Mouse (Mus musculus) layer of hippocampus, adult 9-11 months (tissue): ENCODE results near the gene Mypop.

ENCODE experiments used
- DNase-seq: peaks from one replicate; pipeline ENCODE4 v3.0.0; 2022

The Mypop gene

DNA sequence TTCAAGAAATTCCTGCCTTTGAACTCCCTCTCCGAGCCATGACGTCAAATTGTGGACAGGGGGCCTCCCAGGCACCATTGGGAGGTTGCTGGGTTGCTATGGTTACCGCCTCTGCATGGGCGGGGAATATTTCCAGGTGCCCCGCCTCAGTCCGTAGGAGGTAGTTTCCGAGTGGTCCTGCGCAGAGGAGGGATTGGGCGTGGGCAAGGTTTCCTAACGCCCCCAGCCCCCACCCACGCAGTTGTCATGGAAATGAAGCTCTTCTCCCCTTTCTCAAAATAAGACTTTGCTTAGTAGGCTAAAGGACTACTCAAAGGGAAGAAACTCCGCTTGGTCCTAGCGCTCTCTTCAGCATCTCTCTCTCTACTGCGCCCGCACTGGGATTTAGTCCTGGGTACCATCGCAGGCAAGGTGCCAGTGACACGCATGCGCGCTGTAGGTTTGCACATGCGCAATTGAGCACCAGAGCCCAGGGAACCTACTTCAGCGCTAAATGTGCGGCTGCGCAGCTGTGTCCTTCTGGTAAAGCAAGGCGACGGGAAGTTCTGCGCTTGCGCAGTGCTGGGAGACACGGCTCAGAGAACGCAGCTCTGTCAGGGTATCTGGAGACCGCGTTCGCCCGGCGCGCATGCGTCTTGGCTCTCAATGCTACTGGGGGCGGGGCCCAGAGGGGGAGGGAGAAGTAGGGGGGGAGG is at the start of gene Mypop:
TSS of gene Mypop (plus strand) at position 645 of the 695 bp plus-strand sequence.
- peak; percentile 100 for DNase-seq

DNA sequence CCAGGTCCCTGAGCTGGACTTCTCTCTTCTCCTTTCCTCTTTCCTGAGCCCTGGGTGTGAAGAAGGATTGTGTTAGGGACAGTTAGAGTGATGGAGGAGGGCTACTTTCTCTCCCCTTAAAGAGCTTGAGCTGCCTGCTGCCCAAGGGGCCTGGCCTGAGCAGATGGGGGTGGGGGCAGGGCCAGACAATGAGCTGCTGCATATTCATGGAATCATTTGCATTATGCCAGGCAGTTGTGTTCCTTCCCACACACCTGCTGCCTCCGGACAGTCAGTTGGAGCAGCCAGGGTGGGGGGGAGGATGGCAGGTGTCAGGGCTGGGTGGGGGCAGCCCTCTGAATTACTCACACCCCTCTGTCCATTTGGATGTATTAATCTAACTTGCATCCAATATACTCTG is 48.7 kb upstream of the Mypop start:
- peak; percentile 49 for DNase-seq

DNA sequence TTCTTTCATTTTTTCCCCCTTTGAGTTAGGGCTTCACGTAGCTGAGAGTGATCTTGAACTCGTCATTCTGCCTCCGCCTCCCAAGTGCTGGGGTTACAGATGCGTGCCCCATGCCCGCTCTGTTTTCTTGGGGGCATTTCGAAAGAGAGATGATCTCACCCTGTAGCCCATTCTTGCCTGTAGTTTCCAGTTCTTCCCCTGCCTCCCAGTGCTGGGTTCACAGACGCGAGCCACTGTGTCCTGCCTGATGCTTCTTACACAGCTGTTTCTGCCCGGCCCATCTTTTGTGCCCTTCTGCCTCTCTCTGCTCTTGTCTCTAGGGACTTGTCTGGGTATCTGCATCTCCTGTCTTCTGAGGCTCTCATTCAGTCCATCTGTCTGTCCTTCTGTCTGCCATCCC is 48.2 kb upstream of the Mypop start:
- DNase-seq = no peak

DNA sequence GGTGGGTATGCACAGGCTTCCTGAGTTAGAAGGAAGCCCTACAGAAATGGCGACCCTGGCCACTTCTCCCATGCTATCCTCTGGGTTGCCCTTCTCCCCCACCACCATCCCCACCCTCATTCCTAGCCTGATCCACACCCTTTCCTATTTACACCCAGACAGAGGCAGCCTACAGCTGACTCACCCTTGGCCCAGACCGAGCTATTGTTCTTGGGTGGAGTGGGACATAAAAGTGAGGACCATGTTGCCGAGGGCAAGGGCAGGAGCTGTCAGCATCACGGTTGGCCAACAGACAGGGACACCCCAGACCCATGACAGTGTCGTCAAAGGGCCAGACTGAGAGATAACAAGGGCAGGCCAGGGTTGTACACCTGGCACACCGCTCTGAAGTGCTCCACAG is 42.9 kb upstream of the Mypop start:
- no peak for DNase-seq

DNA sequence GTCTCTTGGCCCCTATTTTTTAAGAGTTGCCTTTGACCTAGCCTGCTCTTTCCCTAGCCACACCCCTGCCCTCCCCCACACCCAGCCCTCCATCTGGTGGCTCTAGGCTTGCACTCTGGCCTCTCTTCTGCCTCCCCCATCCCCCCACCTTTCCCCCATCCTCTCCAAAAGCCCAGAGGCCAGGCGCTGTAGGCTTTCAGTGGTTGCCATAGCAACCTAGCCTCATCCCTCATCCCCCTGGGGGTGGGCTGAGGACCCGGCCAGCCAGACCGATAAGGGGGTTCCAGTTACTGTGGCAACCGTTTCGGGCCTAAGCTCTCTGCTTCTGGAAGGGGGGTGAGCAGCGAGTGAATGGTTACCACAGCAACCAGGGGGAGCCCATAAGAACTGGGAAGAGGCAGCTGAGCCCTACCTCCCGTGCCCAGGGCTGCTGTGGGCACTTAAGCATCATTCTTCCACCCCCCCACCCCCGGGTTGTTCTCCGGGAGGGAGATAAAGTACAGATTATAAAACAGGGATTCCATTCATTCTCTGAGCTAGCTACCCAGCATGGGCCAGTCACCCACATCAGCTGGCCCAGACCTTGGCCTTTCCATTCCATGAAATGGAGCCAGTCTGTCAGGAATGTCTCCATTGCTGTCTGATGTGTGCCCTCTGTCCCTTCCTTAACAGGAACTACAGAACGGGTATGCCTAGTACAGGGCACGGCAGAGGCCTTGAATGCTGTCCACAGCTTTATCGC is 41.1 kb upstream of the Mypop start:
- DNase-seq = peak; percentile 45

DNA sequence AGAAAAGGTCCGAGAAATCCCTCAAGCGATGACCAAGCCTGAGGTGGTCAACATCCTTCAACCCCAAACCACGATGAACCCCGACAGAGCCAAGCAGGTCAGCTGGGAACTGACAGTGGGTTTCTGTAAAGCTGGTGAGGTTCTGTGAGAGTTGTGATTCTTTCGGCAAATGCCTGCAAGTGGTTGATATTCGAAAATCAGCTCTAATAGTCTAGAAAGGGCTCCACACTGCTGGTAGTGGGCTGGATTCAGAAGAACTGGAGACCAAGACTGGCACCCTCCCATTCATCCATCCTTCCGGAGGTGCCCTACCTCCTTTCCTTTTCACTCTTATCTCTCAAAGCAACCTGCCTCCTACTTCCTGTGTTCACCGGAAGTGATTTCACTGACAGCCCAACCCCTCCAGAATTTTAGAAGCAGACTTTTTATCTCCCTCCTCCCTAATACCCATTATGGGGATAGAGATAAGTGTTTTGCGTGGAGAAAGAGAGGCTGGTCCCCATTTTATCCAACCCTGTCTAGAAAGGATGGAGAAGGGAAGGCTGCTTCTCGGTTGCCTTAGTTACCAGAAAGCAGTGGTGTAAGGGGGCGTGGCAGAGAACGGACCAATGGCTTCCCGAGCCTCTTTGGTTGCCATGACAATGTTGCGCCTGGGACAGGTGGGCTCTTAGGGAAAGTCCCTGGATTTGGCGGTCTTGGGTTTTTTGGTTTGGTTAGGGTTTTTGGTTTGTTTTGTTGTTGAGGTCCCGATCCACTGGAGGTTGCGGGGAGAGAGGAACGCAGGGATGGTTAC is 40.3 kb upstream of the Mypop start:
- no peak for DNase-seq

DNA sequence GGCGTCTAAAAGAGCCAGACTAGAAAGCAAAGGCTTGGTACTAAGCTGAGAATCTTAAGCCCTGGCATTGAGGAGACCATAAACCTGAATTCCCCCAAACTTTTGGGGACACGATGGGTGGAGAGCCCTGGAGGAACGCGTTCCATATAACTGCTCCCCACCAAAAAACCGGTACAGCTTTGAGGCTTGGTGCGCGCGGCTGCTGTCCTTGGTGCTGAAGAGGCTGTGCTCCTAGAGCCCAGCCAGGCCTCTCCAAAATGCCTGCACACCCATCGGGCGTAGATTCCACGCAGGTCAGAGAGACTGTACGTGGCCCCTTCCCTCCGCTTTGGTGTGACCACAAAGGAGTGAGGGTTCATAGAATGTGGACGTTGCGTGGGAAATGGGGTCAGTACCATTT is 39.6 kb upstream of the Mypop start:
- DNase-seq = no peak

DNA sequence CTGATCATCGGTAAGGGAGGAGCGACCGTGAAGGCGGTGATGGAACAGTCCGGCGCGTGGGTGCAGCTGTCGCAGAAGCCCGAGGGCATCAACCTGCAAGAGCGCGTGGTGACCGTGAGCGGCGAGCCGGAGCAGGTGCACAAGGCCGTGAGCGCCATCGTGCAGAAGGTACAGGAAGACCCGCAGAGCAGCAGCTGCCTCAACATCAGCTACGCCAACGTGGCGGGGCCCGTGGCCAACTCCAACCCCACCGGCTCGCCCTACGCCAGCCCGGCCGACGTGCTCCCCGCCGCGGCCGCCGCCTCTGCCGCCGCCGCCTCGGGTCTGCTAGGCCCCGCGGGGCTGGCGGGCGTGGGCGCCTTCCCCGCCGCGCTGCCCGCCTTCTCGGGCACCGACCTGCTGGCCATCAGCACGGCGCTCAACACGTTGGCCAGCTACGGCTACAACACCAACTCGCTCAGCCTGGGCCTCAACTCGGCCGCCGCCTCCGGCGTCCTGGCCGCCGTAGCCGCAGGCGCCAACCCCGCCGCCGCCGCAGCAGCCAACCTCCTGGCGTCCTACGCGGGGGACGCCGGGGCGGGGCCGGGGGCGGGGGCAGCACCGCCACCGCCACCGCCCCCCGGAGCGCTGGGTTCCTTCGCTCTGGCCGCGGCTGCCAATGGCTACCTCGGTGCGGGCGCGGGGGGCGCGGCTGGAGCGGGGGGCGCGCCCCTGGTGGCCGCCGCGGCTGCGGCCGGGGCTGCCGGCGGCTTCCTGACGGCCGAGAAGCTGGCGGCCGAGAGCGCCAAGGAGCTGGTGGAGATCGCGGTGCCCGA is 33.3 kb upstream of the Mypop start:
- DNase-seq = peak; percentile 58

DNA sequence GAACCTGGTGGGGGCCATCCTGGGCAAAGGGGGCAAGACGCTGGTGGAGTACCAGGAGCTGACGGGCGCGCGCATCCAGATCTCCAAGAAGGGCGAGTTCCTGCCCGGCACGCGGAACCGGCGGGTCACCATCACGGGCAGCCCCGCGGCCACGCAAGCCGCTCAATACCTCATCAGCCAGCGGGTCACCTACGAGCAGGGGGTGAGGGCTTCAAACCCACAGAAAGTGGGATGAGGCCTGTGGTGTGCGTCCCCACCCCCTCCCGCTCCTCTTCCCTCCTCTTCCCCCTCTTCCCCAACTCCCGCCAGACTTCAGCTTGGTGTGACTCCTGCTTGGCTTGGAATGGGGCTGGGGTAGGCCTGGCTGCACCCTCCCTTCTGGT is 32.7 kb upstream of the Mypop start:
- DNase-seq = no peak

DNA sequence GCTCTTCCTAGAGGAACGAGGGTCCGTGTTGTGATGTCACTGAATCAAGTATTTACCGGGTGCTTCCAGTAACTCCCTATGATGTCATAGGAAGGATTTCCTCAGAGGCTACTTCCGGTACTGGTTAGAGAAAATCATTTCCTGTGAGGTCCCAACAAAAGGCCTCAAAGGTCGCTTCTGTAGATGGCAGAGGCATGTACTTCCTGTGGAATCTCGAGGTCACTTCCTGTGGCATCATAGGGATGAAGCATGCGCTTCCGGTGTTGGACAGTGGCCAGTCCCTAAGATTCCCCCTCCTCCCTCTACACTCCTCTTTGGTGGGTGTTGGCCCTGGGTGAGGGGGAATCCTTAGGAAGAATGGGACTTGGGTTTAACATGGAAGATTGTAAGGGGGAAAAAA is 31.6 kb upstream of the Mypop start:
- DNase-seq = no peak

DNA sequence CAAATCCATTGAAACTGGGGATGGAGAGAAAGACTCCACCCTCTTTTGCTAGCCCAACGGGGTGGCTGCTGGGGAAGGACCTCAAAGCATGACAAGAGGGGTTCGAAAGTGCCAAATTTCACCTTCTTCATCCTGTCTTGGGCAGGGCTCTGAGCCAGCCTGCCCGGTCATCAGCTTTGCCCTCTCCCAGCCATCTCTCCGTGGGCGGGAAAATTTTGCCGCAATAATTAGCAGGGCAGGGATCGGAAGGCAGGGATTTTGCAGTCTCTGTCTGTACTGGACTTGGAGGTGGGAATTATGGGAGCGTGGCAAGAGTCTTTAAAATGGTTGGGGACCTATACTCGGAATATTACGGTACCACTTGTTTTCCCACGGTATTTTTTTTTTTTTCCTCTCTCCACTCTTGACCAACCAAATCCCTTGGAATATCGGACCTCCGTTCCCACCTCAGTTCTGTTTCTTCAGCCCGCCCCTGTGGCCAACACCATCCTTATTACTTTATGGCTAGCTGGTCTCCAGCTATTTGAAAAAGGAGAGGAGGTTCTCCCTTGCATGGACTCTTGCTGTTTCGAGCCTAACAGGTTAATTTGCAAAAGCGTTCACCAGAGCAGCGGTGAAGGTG is 28.8 kb upstream of the Mypop start:
- no peak for DNase-seq

DNA sequence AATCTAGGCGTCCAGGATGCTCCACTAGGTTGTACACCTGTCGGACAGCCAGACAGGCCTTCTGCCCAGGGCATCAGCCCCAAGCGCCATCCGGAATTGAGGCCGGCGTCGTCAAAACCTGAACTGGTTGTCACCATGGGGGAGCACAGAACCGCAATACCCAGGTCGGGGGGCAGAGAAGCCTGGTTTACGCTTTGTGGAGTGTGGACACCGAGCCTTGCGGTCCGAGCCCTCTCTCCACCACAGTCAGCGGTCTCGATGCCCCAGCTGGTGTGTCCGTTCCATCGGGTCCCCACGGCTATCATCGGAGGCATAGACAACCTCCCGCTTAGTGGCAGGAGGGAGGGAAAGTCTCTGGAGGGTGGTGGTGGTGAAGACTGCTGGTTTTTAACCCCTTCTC is 28.2 kb upstream of the Mypop start:
- DNase-seq = no peak

DNA sequence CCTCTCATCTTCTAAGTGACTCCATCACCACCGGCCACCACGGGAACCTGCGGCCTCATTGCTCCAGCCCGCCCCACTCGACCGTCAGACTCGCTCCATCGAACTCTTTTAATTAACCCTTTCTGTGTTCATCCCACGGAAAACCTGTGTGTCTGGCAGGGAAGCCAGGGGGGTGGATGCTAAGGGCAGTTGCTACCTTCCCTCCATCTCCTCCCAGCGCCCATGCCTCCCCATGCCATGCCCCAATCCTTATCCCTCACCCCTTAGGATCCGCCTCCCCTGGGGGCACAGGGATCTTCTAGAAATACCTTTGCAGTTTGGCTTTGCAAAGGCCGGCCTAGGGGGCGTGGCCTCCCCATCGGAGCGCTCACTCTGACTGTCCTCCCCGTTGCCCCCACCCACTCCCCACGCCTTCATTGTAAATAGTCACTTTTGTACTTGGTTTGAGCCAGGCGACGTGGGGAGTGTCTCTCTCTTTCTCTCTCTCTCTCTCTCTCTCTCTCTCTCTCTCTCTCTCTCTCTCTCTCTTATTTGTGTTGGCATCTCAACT is 27.7 kb upstream of the Mypop start:
- no peak for DNase-seq

DNA sequence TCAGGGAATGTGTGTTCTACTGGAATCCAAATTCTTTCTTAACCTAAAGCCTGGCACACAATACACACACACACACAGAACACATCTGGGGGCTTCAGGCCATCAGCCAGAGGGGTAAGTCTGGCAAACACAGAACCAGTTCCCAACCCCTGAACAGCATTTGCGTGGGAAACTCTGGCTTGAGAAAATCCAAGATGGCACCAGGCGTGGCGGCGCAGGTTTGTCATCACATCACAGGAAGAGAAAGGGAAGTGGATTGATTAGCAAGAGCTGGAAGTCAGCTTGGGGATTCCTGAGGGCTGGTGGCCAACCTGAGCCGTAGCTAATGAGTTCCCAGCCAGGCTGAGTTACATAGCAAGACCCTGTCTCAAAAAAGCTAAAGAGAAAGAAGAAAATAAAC is 25.7 kb upstream of the Mypop start:
- peak; percentile 55 for DNase-seq

DNA sequence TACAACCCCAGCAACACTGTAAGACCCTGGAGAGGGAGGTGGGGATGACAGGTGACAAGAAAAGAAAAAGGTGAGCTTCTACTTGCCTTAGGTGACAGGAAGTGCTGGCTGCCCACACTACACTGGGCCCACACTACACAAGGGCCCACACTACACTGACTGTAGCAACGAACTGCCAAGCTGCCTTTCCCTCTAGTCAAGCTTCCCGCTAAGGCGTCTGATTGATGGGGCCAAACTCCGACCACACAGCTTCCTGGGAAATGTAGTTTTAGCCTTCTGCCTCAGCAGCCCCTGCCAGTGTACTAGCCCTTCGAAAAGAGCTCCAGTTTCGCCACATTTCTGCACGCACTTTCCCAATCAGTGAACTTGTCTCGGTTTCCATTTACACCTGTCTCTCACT is 23.4 kb upstream of the Mypop start:
- no peak for DNase-seq

DNA sequence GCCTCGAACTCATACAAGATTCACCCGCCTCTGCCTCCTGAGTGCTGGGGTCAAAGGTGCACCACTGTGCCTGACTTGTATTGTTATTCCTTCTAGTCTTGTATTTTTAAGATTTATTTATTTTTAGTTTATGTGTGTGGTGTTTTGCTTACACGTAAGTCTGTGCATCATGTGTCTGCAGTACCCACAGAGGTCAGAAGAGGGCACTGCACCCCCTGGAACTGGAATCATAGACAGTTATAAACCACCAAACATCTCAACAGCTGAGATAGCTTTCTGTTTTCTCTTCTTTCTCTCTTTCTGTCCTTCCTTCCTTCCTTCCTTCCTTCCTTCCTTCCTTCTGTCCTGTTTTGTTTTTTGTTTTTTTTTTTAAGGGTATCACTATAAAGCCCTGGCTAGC is 20.1 kb upstream of the Mypop start:
- DNase-seq = no peak

DNA sequence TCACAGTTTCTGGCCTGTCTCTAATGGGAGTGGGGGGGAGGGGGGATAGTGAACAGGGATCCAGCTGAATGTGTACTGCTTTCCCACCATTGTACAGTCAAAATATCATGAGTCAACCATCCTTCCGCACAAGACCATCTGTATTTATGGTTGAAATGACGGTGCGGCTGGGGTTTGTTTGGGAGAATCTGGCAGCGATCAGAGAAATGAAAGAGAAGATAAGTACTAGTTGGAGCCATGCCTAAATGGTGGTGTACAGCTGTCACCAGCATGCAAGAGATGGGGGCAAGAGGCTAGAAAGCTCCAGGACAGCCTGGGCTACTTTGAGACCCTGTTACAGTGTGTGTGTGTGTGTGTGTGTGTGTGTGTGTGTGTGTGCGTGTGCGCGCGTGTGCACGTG is 12.7 kb upstream of the Mypop start:
- DNase-seq = peak; percentile 79

DNA sequence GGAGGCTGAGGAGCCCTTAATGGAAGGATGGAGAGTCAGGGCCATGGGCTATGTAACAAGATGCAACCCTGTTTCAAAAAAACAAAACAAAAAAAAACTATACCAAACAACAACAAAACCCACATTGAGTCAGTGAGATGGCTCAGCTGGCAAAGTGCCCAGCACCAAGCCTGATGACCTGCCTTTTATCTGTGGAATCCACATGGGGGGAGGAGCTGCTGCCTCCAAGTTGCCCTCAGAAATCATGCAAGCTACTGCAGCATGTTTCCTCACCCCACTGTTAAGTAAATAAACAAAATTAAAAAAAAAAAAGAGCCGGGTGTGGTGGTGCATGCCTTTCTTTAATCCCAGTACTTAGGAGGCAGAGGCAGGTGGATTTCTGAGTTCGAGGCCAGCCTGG is 4.5 kb upstream of the Mypop start:
- DNase-seq = no peak

DNA sequence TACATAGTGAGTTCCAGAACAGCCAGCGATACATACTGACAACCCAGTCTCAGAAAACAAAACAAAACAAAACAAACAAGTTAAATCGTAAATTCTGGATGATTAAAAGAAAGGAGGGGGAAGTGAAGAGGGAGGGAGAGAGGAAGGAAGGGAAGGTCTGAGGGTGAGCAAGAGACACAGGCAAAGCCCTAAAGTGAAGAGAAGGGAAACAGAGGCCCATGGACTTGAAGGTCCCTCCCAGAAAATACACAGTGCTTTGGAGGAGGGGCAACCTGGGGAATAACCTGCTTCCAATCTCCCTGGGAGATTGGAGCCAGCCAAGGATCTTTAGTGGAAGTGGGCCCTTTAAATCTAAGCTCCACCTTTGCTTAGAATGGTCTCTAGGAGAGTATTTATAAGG is 3.9 kb upstream of the Mypop start, which contains the start of gene Nanos2:
TSS of gene Nanos2 (plus strand) at position 301 of the 400 bp plus-strand sequence.
- no peak for DNase-seq

DNA sequence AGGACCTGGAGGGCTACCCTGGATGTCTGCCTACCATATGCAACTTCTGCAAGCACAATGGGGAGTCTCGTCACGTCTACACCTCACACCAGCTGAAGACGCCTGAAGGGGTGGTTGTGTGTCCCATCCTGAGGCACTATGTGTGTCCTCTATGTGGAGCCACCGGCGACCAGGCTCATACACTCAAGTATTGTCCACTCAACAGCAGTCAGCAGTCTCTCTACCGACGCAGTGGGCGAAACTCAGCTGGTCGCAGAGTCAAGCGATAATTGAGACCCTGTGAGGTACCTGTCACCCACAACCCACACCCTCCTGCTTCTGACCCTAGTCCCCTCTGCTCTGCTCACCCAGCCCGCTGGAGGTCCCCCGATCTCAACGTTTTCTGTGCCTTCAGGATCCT is 3.3 kb upstream of the Mypop start:
- DNase-seq = no peak

DNA sequence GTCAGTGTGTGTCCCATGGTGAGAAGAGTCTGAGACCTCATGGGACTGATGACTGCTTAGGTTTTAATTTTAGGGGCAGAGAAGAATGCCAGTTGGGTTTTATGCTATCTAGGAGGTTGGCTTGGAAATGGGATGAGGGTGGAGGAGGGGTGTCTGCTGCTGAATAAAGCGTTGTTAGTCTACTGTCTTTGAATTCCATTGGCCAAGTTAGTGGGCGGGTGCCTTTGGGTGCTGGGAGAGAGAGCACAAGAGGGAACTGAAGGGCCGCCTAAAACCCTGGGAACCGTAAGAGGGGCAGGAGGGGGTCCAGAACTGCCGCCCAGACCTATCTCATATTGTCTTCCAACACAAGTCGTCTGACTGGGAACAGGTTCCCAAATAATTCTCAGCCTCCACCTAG is 2.3 kb upstream of the Mypop start:
- no peak for DNase-seq

DNA sequence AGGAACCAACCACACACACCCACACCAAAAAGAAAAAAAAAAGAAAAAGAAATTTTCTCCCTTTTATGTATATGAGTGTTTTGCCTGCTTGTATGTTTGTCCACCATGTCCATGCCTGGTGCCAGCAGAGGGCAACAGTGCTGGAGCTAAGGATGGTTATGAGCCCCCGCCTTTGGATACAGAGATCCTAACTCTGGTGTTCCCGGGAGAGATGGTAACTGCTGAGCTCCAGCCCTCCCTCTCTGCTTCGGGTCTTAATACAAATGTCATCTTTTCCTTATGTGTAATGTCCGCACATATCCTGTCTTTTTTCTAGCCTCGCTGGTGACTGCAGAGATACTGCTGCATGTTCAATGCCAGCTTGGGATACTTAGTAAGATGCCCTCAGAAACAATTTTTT is 1.1 kb upstream of the Mypop start:
- peak; percentile 52 for DNase-seq
